Mouse (Mus musculus) C2C12 (cell line): Measurements from ENCODE around the gene Vmn1r223.

ENCODE experiments used
- FOSL1 ChIP-seq: IDR thresholded peaks from one replicate; pipeline ENCODE4 v1.8.0; 2011; ENCODE audit warnings: mild to moderate bottlenecking, low read length; ENCODE audit not compliant: poor library complexity, insufficient read depth, severe bottlenecking
- MAX ChIP-seq: IDR thresholded peaks from one replicate; pipeline ENCODE4 v1.6.1; 2011; ENCODE audit warnings: mild to moderate bottlenecking, control low read depth

DNA sequence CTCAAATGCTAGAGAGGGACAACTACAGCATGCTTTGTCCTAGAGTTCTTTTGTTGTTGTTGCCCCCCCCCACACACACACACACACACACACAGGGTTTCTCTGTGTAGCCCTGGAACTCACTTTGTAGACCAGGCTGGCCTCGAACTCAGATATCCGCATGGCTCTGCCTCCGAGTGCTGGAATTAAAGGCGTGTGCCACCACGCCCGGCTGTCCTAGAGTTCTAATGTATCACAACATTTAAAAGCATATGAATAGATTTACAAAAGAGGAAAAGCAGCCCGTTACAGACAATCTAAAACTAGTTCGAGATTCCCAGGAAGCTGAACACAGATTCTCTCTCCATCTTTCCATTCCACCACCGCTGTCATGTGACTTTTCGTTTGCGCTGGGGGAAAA lies 22.7 kb downstream of the Vmn1r223 start:
- TF ChIP-seq FOSL1 (no peak), MAX (no peak)
